8 mouse cellular contexts compared by ENCODE assay signal in the genomic region with DNA sequence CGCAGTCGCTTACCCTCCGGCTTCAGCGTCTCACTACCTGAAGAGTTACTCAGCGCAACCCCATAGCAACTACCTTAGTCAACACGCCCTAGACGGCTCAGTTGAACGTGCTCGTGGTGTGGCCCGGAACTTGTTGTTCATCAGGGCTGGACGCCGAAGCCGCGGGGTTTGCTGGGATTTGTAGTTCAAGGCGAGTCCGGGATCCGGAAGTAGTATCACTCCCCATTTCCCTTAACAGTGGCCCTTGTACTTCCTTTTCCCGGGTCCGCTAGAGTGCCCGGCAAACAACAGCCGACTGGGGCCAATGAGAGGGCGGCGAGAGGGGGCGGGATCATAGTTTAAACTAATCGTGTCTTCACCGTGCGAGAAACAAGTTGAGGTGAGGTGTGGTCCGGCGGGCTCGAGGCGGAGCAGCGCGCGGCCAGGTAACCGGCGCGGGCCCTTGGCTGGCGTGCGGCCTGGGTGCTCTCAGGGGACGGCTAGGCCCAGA. TPM values are rescaled to one million over a fixed set of nuclear protein-coding genes. Genes with fewer than 3 reads are reported as not detected.
DNase-seq lines count a peak whose midpoint lies in the region; ATAC-seq lines count a peak whose summit lies in the region.

Gene Lrrc51, minus strand, starts transcription at position 145 of the 490 bp plus-strand sequence.
Gene Numa1, plus strand, starts transcription at position 361 of the 490 bp plus-strand sequence.

- peak; percentile 97 to 99 for DNase-seq in adrenal gland, adult (ENCODE audit: inconsistent age in 2 of 2, low spot score in 1 of 2)
- DNase-seq in embryo, embryonic 10.5 days (ENCODE audit: low spot score): peak; percentile 99
- DNase-seq in gastrocnemius, postnatal 14 days: peak; percentile 96
- DNase-seq in left cerebral cortex, postnatal 10 days (ENCODE audit: extremely low spot score in 1 of 2, low spot score in 2 of 2): peak; percentile 95 to 96
- peak; percentile 95 for DNase-seq in right cerebral cortex, postnatal 25 days
- DNase-seq in urinary bladder, postnatal 4 days (ENCODE audit: low spot score in 2 of 2): peak; percentile 94 to 96

- intact Hi-C loops in gastrocnemius, postnatal 14 days (cut with DNase I; ENCODE audit: low total_unique reads): no loop called here
- intact Hi-C loops in left cerebral cortex, postnatal 10 days (cut with DNase I): no loop called here

- ATAC-seq in inflammation-experienced regulatory T-cells, adult 6 months: peak; percentile 99
- ATAC-seq in megakaryocyte-erythroid progenitor cell, adult 5-6 weeks (replicated peaks; ENCODE audit: low FRiP score, low TSS enrichment, poor library complexity, severe bottlenecking): peak; percentile 99

RNA-seq across cellular contexts. Expression of gene Lrrc51, which starts in this region (rescaled TPM):
- total RNA-seq in gastrocnemius, postnatal 14 days (2021): 1 to 10 TPM; 3.6 to 3.7 TPM
- polyA plus RNA-seq in inflammation-experienced regulatory T-cells, adult 6 months (2017; shearing (Covaris generic)): 1 to 10 TPM; 1.4 to 6.2 (median 4.0) TPM
- 1 to 10 TPM; 2.8 to 4.0 TPM for total RNA-seq in left cerebral cortex, postnatal 10 days (2021)
- 2.3 and 4.4 TPM in 2 replicates for total RNA-seq in megakaryocyte-erythroid progenitor cell, adult 5-6 weeks (2014; fragmentation: Nextera tagmentation)
- total RNA-seq in megakaryocyte-erythroid progenitor cell, adult 5-6 weeks (2017): 0.75 TPM in 1 of 2 replicates, not detected in the other

RNA-seq across cellular contexts. Expression of gene Numa1, which starts in this region (rescaled TPM):
- 10 to 100 TPM; 53.0 to 53.3 TPM for total RNA-seq in gastrocnemius, postnatal 14 days (2021)
- polyA plus RNA-seq in inflammation-experienced regulatory T-cells, adult 6 months (2017; shearing (Covaris generic)): 10 to 100 TPM; 66.2 to 75.4 (median 71.3) TPM
- 10 to 100 TPM; 60.5 to 60.9 TPM for total RNA-seq in left cerebral cortex, postnatal 10 days (2021)
- 106 and 112 TPM in 2 replicates for total RNA-seq in megakaryocyte-erythroid progenitor cell, adult 5-6 weeks (2014; fragmentation: Nextera tagmentation)
- total RNA-seq in megakaryocyte-erythroid progenitor cell, adult 5-6 weeks (2017): 207 and 289 TPM in 2 replicates

Comparison
In these comparisons a context has a peak if more than half of its experiments do, and no peak if none do; other contexts are left out.
1. Peak in every context shown above with its lines: DNase-seq and ATAC-seq.